In the genomic region with DNA sequence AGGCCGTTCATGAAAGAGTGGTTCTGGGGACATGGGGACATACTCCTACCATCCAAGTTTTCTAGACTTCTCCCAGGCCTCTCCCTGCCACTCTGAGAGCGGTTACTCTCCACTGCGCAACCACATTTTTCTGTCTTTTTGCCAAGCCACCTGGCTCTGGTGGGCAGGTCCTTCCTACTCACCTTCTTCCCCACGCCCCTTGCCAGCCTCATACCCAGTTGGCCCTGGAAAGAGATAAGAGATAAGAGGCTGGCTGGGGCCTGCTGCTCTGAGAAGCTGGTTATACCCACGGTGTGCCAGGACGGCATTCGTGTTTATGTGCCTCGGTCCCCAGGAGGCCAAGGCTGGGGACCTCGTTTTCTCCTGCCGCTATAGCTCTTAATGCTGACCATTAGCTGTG, we compare ENCODE assay signal across 15 mouse cellular contexts.
A peak's percentile ranks its signal among the peaks of the same experiment; 100 is the strongest.
DNase-seq lines count a peak whose midpoint lies in the region; ATAC-seq and TF ChIP-seq lines count a peak whose summit lies in the region.
"Had no signal": no experiment of that assay in that cellular context is flagged by ENCODE, and none has a peak within 500 bp of the region (broad histone marks: within the 10 kb centered on the region; RNA-seq: fewer than 3 reads in every experiment).

No protein-coding gene starts in this region.

- H3K4me3 ChIP-seq in heart, embryonic 12.5 days = no peak overlapping the region
- H3K4me3 ChIP-seq in lung, adult 2 months (replicated peaks; ENCODE audit: extremely low read depth, low read depth, low read length) = no peak overlapping the region
- no peak overlapping the region for H3K4me3 ChIP-seq in stomach, embryonic 16.5 days (replicated peaks; ENCODE audit: low read length)
- no peak overlapping the region for H3K4me3 ChIP-seq in embryonic facial prominence, embryonic 10.5 days
- H3K4me3 ChIP-seq: forebrain, embryonic 13.5 days; lung, embryonic 15.5 days; neural tube, embryonic 12.5 days had no signal

- no peak for DNase-seq in heart, postnatal 14 days
- DNase-seq in lung, adult 18-20 months = peak; percentile 74 to 86
- no peak for DNase-seq in lung, adult 2 months
- DNase-seq in kidney, postnatal 36 days = peak; percentile 45 to 65
- no peak for DNase-seq in ovary, adult 18-20 months (ENCODE audit: low spot score)
- DNase-seq in embryonic facial prominence, embryonic 10.5 days (ENCODE audit: low spot score) = no peak
- DNase-seq: cerebellum, postnatal 14 days; gastrocnemius, postnatal 36 days; right cerebral cortex, postnatal 25 days; thymus, postnatal 36 days had no signal

- intact Hi-C loops in heart, postnatal 14 days (cut with DNase I) = no loop called here

- 72% methylated on average over 10 of the region's 10 CpGs for WGBS in heart, embryonic 12.5 days
- 50% methylated on average over 10 of the region's 10 CpGs for WGBS in lung, adult 2 months
- WGBS in stomach, embryonic 16.5 days = 74% methylated on average over 10 of the region's 10 CpGs
- 89% methylated on average over 10 of the region's 10 CpGs for WGBS in embryonic facial prominence, embryonic 10.5 days

- no peaks in the 10 kb centered on the region for H3K36me3 ChIP-seq in heart, embryonic 12.5 days
- no peaks in the 10 kb centered on the region for H3K36me3 ChIP-seq in stomach, embryonic 16.5 days (ENCODE audit: control insufficient read depth, insufficient read depth, low read length)
- no peaks in the 10 kb centered on the region for H3K36me3 ChIP-seq in embryonic facial prominence, embryonic 10.5 days (replicated peaks)
- H3K36me3 ChIP-seq: lung, embryonic 15.5 days; neural tube, embryonic 12.5 days had no signal

- peaks cover 3% of the 10 kb centered on the region for H3K27me3 ChIP-seq in heart, embryonic 12.5 days (replicated peaks)
- peaks cover 4% of the 10 kb centered on the region; the same call in 1 of the 2 replicates for H3K27me3 ChIP-seq in stomach, embryonic 16.5 days (ENCODE audit: control insufficient read depth, insufficient read depth, low read length)
- H3K27me3 ChIP-seq in embryonic facial prominence, embryonic 10.5 days (replicated peaks; ENCODE audit: low read depth, poor library complexity, severe bottlenecking) = peaks cover 89% of the 10 kb centered on the region

- H3K9ac ChIP-seq in heart, embryonic 12.5 days = no peak overlapping the region
- H3K9ac ChIP-seq in stomach, embryonic 16.5 days (ENCODE audit: low read length) = no peak overlapping the region
- H3K9ac ChIP-seq: forebrain, embryonic 13.5 days; lung, embryonic 15.5 days; neural tube, embryonic 12.5 days had no signal

- TF ChIP-seq CTCF in lung, adult 2 months (IDR thresholded peaks at IDR 0.05; ENCODE audit: insufficient read depth, low read length) = no peak

- H3K4me1 ChIP-seq in heart, embryonic 12.5 days (replicated peaks) = peaks cover 95% of the 10 kb centered on the region
- peaks cover 76% of the 10 kb centered on the region for H3K4me1 ChIP-seq in lung, adult 2 months (ENCODE audit: control insufficient read depth, insufficient read depth, low read length)
- H3K4me1 ChIP-seq in stomach, embryonic 16.5 days (ENCODE audit: control insufficient read depth, insufficient read depth, low read length) = peaks cover 29% of the 10 kb centered on the region
- H3K4me1 ChIP-seq in embryonic facial prominence, embryonic 10.5 days = peaks cover 69% of the 10 kb centered on the region

- ATAC-seq in heart, embryonic 12.5 days (ENCODE audit: insufficient number of reproducible peaks, low FRiP score) = no peak
- ATAC-seq in stomach, embryonic 16.5 days (ENCODE audit: insufficient read depth, low FRiP score) = no peak
- ATAC-seq: forebrain, embryonic 13.5 days had no signal

- no peak overlapping the region for H3K4me2 ChIP-seq in heart, embryonic 12.5 days
- no peak overlapping the region for H3K4me2 ChIP-seq in stomach, embryonic 16.5 days (ENCODE audit: low read depth, low read length)
- H3K4me2 ChIP-seq: forebrain, embryonic 13.5 days; lung, embryonic 15.5 days; neural tube, embryonic 12.5 days had no signal

- TF ChIP-seq POLR2A in lung, adult 2 months (IDR thresholded peaks at IDR 0.05; ENCODE audit: borderline replicate concordance, extremely low read depth, low read depth, low read length) = no peak

- no peaks in the 10 kb centered on the region for H3K9me3 ChIP-seq in heart, embryonic 12.5 days (replicated peaks)
- no peaks in the 10 kb centered on the region for H3K9me3 ChIP-seq in stomach, embryonic 16.5 days (replicated peaks; ENCODE audit: control insufficient read depth, low read length)
- H3K9me3 ChIP-seq in embryonic facial prominence, embryonic 10.5 days = no peaks in the 10 kb centered on the region
- H3K9me3 ChIP-seq: forebrain, embryonic 13.5 days; lung, embryonic 15.5 days; neural tube, embryonic 12.5 days had no signal

- H3K27ac ChIP-seq in heart, embryonic 12.5 days (ENCODE audit: poor library complexity, severe bottlenecking) = peak overlapping the region; percentile 6; the same call in 1 of the 2 replicates
- H3K27ac ChIP-seq in stomach, embryonic 16.5 days (ENCODE audit: low read length) = peak overlapping the region; percentile 79; the same call in 1 of the 2 replicates
- no peak overlapping the region for H3K27ac ChIP-seq in embryonic facial prominence, embryonic 10.5 days (replicated peaks)
- H3K27ac ChIP-seq: forebrain, embryonic 13.5 days; neural tube, embryonic 12.5 days had no signal

Comparison
In these comparisons a context has a peak if more than half of its experiments do, and no peak if none do; other contexts are left out.
1. DNase-seq: peak in lung, adult 18-20 months (2 of 2) and kidney, postnatal 36 days (2 of 2); none in heart, postnatal 14 days (0 of 2), lung, adult 2 months (single experiment), ovary, adult 18-20 months (single experiment) and embryonic facial prominence, embryonic 10.5 days (single experiment).